Mouse (Mus musculus): ENCODE results near the gene Mfsd4a.

Mfsd4a gene

GRCm38 (mm10) chr1:132067261-132068255 is at the start of gene Mfsd4a:
Gene Mfsd4a (minus strand): TSS chr1:132068062.
- DNase-seq, result peak; percentile 78

DNA sequence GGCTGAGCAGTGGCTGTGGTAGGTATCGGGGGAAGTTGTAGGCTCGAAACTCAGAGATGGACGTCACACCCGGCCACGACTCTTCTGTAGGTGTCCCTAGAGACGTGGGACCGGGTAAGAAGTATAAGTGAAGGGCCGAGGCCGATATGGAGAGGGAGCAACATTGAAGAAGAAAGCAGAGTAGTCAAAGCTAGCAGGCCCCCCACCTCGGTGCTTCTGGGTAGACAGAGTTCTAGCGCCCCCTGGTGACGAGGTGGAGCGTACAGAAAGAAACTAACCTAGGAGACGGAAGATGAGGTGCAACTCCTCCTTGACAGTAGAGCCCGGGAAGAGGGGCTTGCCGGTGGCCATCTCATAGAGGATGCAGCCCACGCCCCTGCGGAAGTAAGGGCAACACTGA is 48.7 kb upstream of the Mfsd4a start:
- DNase-seq, result peak; percentile 77

DNA sequence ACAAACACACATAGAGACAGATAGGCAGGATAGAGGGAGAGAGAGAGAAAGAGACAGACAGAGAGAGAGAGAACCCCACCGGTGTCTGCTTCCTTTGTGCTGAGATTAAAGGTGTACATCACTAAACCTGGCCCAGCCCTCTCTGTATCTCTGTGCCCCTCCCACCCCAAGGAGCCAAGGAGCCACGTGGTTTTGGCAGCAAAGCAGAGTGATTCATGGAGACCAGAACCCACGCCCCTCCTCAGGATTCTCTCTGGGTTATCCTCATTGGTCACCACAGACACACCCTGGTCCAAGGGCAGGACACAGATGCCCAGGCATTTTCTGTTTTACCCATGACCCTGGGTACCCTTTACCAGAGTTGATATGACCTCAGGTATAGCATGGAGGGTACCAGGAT is 45.2 kb upstream of the Mfsd4a start:
- no peak for DNase-seq

DNA sequence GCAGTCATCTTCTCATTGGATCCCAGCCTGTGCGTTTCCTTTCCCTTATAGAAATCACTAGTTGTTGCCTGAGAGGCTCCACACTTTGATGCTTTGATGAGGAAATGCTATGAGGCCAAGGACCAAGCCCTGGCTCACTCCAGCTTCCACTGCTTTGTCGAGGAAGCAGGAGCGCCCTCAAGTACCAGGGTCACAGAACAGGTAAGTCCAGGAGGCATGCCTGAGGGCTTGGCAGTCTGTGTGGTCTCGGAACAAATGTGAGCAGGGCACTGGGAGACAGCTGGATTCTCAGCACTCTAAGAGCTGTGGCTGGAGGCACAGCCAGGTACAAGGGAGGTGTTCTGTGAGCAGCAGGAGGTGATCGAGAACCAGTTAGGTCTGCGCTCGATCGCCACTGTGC is 44.6 kb upstream of the Mfsd4a start:
- DNase-seq, result no peak

DNA sequence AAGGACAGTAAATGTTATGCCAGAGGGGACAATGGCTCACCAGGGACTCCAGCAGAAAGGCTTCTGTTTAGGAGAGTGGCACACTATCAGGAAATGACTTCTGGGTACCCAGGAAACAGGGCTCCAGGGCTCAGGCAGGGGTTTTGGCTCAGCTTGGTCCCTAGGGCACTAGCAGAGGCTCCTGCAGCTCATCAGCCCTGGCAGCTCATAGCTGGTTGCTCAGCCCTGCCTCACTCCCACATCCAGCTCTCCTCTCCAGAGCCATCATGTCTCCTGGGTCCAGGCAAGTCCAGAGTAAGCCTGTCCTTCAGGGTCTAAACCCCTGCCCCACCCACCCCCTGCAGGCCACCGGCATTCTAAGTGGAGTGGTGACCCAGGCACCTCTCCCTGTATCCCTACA is 43.5 kb upstream of the Mfsd4a start:
- no peak for DNase-seq

GRCm38 (mm10) chr1:132109368-132109767 is 41.5 kb upstream of the Mfsd4a start:
- DNase-seq, result no peak

DNA sequence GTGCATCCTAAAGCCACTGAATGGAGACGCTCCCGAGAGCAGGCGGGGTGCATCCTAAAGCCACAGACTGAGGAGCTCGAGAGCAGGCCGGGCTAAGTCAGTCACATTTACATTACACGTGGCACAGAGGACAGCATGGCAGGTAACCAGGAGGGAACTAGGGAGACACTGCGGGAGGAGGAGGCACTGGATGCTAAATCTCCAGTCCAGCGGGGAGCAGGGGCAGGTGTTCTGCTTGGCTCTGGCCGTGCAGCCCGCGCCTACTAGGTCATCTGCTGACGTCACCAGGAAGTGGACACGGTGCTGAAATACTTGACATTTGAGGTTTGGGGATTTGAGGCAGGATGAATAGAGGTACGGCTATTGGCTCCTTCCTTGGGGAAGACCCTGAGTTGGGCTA is 36.5 kb upstream of the Mfsd4a start:
- no peak for DNase-seq

DNA sequence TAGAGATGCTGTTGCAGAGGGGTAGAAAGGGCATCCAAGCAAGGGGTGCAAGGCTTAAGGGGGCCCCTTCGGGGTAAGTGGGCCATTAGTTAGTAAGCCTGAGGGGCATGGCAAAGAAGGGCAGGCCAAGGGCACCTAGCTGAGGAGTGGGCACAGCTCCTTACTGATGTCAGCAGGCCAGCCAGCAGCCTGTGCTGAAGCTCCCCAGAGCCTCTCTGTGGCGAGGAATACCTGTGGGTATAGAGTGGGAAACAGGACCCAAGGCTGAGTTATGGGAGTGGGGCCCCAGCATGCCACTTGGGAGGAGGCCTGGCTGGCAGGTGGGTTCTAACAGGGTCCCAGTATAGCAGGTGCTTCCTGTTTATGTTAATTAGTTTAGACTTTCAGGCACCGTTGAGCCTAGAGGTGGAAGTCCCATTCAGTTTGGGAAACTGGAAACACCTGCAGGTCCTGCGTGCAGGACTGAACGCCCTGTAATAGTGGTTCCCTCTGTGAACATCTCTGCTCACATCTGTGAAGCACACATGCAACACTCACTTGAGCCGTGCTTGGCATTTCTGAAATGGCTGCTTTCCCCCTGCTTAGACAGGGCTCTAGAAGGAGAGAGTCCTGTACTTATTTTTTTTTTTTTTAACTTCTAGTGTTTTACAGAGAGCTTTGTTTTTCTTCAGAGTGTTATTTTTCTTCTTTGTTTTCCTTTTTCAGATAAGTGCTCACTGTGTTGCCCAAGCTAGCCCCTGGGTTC is 34.3 kb upstream of the Mfsd4a start:
- no peak for DNase-seq

GRCm38 (mm10) chr1:132099775-132100174 is 31.9 kb upstream of the Mfsd4a start:
- no peak for DNase-seq

- DNase-seq, result no peak
Observed at GRCm38 (mm10) chr1:132099016-132099415, 31.2 kb upstream of the Mfsd4a start.

- no peak for DNase-seq
Observed at GRCm38 (mm10) chr1:132098076-132098475, 30.2 kb upstream of the Mfsd4a start.

DNA sequence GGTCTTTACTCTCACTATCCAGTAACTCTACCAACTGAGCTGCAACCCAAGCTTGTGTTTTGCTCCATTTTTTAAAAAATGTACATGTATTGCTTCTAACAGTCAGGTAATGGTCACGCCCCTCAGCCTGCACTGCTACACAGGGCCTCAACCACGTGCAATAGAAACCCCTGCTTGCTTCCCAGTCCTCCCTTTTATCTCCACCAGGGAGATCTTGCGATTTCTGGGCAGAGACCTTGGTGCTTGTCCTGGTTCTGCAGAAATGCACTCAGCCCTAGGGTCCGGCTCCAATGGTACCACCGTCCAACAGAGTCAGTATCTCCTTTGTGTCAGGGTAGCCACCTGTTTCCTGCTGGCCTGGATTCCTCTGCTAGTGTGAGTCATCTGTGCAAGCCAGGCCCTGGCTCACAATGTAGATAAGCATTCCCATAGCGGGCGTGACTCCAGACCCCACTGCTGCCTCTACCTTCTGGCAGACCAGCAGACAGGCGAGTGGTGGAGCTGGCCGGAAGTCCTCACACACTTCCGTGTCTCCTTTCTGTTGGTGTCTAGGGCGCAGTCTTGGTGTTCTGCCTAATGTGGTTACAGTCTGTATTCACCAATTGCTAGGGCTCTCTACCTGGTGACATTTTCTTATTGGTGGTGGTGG is 27.6 kb upstream of the Mfsd4a start:
- peak; percentile 9 for DNase-seq

DNA sequence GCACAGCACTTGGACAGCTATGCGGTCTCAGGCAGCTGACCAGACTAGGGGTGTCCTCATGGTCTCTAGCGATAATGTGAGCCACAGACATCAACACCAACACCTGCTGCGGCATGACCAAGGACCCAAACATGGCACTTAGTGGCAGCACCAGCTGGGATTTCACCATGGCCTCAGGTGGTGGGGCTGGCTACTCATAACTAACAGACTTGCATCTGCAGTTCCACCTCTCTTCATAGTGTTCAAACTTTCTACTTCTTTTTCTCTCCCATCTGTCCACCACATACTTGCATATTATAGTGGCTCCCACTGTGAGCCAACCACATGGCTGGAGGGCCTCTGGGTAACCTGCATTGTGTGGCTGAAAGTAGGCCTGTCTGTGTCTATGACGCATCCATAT is 25.4 kb upstream of the Mfsd4a start:
- no peak for DNase-seq

- DNase-seq, result no peak
Observed at GRCm38 (mm10) chr1:132090266-132090665, 22.4 kb upstream of the Mfsd4a start.

GRCm38 (mm10) chr1:132089767-132090166 is 21.9 kb upstream of the Mfsd4a start:
- no peak for DNase-seq

DNA sequence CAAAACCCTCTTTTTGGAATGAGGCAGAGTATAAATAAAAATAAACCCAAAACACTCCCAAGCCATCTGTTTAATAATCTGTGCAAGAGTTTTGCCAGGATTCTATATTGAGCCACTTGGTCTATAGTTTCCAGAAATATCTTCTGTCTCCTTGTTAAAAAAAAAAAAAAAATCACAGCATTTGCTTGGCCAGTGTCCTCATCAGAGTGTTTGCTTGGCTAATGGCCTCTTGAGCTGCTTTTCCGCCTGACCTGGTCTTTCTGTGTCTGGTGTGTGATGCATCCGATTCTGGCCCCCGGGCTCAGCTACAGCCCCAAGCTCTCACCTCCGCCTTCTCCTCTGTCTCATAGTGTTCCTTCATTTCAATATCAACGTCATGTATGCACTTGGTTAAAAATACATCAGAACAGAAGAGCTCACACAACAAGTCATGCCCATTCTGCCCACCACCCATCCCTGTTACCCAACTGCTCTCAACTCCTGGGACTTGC is 20.4 kb upstream of the Mfsd4a start:
- DNase-seq, result no peak

DNA sequence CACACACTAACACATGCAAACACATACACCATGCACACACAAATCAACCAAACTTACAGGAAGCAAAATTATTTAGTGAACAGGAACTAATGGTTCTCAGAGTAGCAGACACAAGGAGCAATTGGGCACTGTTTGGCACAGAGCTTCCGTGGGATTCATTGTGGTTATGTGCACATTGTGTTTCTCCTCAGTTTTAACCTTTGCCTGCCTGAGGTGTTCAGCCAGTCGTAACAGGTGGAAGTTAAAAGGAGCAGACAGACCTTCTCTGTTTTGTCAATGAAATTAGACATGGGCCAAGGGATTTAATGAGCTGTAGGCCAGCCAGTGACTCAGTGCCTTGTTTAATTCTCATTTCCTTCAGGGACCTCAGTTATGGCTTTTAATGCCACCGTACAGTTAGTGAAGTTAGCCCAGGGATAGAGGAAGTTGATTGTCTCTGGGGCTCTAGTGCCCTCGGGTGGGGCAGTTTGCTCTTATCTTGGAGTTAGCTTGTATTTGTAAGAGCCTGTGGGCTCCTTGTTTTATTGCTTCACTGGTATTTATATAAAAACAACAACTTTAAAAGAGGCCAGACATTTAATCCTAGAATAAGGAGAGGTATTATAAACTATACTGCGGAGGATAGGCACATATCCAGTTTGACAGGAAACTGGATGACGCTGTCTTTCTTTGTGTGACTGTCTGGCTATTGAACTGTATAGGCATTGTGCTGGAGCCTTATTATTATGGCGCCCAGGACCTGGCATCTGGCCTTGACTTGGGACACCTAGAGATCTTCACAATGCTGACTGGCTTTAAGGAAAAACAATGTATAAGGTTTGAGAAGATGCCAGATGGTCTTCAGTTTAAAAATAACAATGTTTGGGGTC is 17.6 kb upstream of the Mfsd4a start:
- no peak for DNase-seq

GRCm38 (mm10) chr1:132078413-132078812 is 10.6 kb upstream of the Mfsd4a start:
- no peak for DNase-seq

- DNase-seq, result no peak
Observed at GRCm38 (mm10) chr1:132075576-132075975, 7.7 kb upstream of the Mfsd4a start.

DNA sequence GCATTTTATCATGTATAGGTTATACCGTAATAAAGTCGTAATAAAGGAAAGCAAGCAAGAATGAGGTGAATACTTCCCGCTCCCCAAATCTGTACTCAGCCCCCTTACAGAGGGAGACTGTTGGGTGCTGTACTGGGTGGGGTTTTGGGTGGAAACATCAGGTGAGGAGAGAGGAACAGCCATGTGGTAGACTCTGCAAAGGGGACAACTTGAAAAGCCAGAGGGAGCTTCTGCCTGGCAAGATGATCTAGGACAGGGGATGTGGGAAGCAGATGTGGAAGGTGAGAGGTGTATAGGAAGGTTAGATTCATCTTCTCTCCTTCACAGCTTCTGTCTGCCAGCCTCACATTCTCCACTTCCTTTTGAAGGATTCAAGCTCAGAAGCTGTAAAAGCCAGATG is 2.8 kb upstream of the Mfsd4a start:
- no peak for DNase-seq

DNA sequence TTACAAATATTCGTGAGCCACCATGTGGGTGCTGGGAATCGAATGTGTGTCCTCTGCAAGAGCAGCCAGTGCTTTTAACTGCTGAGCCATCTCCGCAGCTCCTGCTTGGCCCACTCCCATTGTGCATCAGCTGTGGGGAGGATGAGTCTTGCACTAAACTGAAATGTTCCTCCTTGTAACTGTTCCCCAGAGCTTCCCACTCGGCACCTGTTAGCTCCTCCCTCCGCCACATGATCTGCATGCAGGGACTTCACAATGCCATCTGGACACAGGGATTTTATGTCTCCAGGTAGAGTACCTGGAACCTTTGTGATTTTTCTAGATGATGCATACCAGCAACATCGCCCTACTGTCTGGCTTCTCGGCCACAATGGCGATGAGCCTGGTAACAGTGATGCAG is 1.6 kb upstream of the Mfsd4a start:
- DNase-seq, result no peak

GRCm38 (mm10) chr1:132065475-132066172 is 2.2 kb downstream of the Mfsd4a start:
- no peak for DNase-seq

All from embryo, embryonic 11 days (tissue).